Mouse (Mus musculus) bone marrow macrophage, adult 2 months (primary cell): ENCODE data around the gene Tsc22d4. TPM values are rescaled to one million over a fixed set of nuclear protein-coding genes. Genes with fewer than 3 reads are reported as not detected.

Experiments
- H3K27ac ChIP-seq: 2 replicates; pipeline ENCODE4 v1.5.1; 2012; ENCODE audit warnings: low read depth, low read length; ENCODE audit not compliant: insufficient read depth
- H3K4me1 ChIP-seq: 2 replicates; pipeline ENCODE4 v1.6.1; 2012; ENCODE audit warnings: low read length; ENCODE audit not compliant: control insufficient read depth, insufficient read depth
- H3K4me3 ChIP-seq: 2 replicates; pipeline ENCODE4 v1.5.1; 2012; ENCODE audit warnings: mild to moderate bottlenecking, low read length, moderate library complexity; ENCODE audit not compliant: insufficient read depth
- CTCF ChIP-seq: IDR thresholded peaks from 2 replicates; pipeline ENCODE4 v1.5.1; 2012; ENCODE audit warnings: low read depth, mild to moderate bottlenecking, low read length, moderate library complexity
- POLR2A ChIP-seq: IDR thresholded peaks from 2 replicates; pipeline ENCODE4 v1.6.1; 2012; ENCODE audit warnings: mild to moderate bottlenecking, low read depth, low read length, borderline replicate concordance
- polyA plus RNA-seq: library from polyadenylated mRNA; stranded (reverse); fragments of >200 nt; gene quantifications from 2 replicates; pipeline ENCODE4 v1.2.4, GENCODE M21; 2012; ENCODE audit not compliant: missing spikeins, insufficient read depth, insufficient read length

The Tsc22d4 gene
- polyA plus RNA-seq, 1 experiment, result 179 TPM

GRCm38 (mm10) chr5:137779053-137779933 lies 33.8 kb downstream of the Tsc22d4 start:
- peak overlapping the region; percentile 43 for H3K27ac ChIP-seq
- H3K4me3 ChIP-seq, result peak overlapping the region; percentile 91
- H3K4me1 ChIP-seq, result peaks cover 26% of the 10 kb centered on the region
- TF ChIP-seq CTCF (no peak), POLR2A (no peak)

GRCm38 (mm10) chr5:137781661-137782060 lies 36.1 kb downstream of the Tsc22d4 start:
- peaks cover 29% of the 10 kb centered on the region for H3K4me1 ChIP-seq

GRCm38 (mm10) chr5:137782776-137783522 lies 37.4 kb downstream of the Tsc22d4 start:
- H3K4me1 ChIP-seq, result peaks cover 18% of the 10 kb centered on the region
- H3K27ac ChIP-seq, result no peak overlapping the region
- H3K4me3 ChIP-seq, result no peak overlapping the region
- TF ChIP-seq CTCF, result no peak
- TF ChIP-seq POLR2A, result no peak

More at GRCm38 (mm10) chr5:137781661-137782060, 36.1 kb downstream of the Tsc22d4 start:
- no peak overlapping the region for H3K27ac ChIP-seq
- TF ChIP-seq CTCF, result no peak
- TF ChIP-seq POLR2A, result no peak
- H3K4me3 ChIP-seq, result no peak overlapping the region

- Histone ChIP-seq H3K4me3 (peak overlapping the region; percentile 99), H3K4me1 (peaks cover 17% of the 10 kb centered on the region), H3K27ac (no peak overlapping the region)
- TF ChIP-seq POLR2A (no peak), CTCF (no peak)
Measured at GRCm38 (mm10) chr5:137783901-137784540, 38.5 kb downstream of the Tsc22d4 start.

DNA sequence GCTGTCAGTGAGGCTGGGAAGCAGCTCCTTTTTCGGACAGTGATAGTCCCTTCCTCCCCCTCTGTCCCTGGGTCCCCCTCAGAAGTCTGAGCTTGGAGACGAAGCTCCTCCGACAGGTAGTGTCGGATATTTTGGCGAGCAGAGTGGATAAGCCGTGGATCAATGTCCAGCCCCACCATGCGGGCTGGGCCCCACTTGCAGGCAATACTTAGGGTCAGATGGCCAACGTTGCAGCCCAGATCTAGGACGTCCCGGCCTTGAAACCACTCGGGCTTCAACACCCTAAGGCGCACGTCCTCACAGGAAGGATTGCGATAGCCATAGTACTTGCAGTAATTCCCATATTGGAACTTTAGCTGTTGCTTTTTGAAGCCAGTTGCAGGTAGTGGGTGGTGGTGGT lies 39.0 kb downstream of the Tsc22d4 start:
- H3K4me3 ChIP-seq, result peak overlapping the region; percentile 99
- TF ChIP-seq CTCF, result no peak
- H3K4me1 ChIP-seq, result peaks cover 17% of the 10 kb centered on the region
- no peak overlapping the region for H3K27ac ChIP-seq

GRCm38 (mm10) chr5:137785164-137786031 lies 39.9 kb downstream of the Tsc22d4 start:
- TF ChIP-seq CTCF (no peak), POLR2A (no peak)
- H3K4me3 ChIP-seq, result peak overlapping the region; percentile 99
- peak overlapping the region; percentile 98 for H3K27ac ChIP-seq
- H3K4me1 ChIP-seq, result peaks cover 17% of the 10 kb centered on the region

- Histone ChIP-seq H3K4me1 (peaks cover 17% of the 10 kb centered on the region), H3K4me3 (peak overlapping the region; percentile 99), H3K27ac (peak overlapping the region; percentile 98)
- no peak for TF ChIP-seq CTCF
- TF ChIP-seq POLR2A, result peak; percentile 86
Measured at GRCm38 (mm10) chr5:137786109-137786942, 40.8 kb downstream of the Tsc22d4 start.

DNA sequence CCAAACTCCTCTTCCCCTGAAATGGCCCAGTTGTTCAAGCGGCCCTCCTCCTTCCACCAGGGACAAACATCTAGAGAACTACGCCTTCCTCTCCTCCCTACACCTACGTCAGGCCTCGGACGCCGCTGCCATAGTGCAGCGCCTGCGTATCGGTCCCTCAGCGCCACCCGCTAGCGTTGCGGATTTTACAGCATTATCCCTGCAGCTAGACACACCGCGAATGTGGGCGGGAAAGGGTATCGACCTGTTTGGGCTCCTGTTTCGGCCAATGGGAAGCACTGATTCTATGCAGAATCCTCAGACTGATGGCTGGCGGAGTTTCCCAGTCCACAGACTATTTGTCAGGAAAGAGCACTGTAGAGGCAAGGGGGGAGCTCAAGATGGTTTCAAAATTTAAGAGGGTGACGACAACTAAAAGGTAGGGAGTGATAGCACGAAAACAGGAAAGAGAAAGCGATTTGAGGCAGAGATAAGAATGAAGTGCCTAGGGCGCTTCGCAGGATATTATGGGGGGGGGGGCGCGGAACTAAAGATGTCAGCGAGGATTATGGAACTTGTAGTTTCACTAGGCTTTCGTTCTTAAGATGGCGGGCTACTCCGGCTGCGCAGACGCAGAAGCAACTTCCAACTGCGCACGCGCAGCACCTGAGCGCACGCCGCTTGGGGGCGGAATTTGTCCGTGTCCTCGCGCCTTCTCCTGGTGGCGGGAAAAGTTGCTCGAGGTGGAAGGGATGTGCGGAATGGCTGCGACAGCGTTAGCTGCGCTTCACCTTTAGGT lies 41.8 kb downstream of the Tsc22d4 start, which contains the start of the genes Mepce and Zcwpw1:
TSS of gene Mepce (minus strand) at position 505 of the 778 bp plus-strand sequence.
TSS of gene Zcwpw1 (plus strand) at position 648 of the 778 bp plus-strand sequence.
- peak within 1 kb of the TSS; percentile 99 for H3K4me3 ChIP-seq
- peak within 1 kb of the TSS; percentile 98 for H3K27ac ChIP-seq
- TF ChIP-seq CTCF (0 out of 2 replicates have a peak, but pooled peaks have one; percentile 7), POLR2A (0 out of 2 replicates have a peak, but pooled peaks have one; percentile 8)
- peaks cover 17% of the 10 kb centered on the region for H3K4me1 ChIP-seq
